Mouse (Mus musculus) mouse trophoblast stem cell (cell line): Measurements from ENCODE around the gene Kcnk5.

Experiments used
- in situ Hi-C, 2 experiments: fragments of 300-500 bp; cut with MseI, MboI; formaldehyde crosslinking; loops; 2 replicates in 1 of 2; 3 replicates in 1 of 2; pipeline ENCODE4 v1.15.1; 2025

The Kcnk5 gene

DNA sequence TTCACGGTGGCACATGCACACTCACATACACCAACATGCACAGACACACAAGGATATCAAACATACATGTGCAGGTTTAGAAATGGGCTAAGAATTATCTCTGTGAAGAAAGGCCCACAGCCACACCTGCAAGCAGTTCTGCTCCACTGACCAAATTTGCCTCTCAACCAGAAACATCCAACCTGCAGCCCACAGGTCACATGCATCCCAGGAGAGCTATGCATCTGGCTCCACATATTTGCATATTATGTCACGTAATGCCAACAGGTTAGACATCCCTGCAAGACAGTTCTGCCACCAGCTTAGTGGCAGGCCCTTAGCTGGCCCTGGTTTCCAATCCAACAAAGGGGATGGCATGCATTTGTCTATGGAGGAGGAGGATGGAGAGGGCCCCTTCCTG, 13.6 kb downstream of the Kcnk5 start:
- in situ Hi-C loops: no loop called here

DNA sequence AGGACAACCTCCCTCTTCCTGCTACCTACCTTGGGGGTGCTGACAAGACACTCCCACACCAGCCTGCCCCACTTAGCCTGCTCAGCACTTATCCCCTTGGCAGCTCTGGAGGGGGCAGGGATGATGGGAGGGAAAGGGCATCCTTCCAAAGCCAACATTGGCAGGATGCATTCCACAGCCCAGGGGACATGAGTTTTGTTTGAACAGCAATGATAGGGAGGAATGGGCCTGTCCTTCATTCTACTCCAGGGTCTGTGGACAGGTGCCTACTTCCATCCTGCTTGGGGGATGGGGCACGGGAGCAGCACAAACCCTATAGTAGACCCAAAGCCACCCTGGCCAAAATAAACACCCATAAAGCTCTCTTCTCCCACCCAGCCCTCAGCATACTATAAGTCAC, 16.2 kb downstream of the Kcnk5 start:
- in situ Hi-C loops: no loop called here

GRCm38 (mm10) chr14:20164438-20164837, 17.2 kb downstream of the Kcnk5 start:
- in situ Hi-C loops: no loop called here

GRCm38 (mm10) chr14:20162686-20163085, 18.9 kb downstream of the Kcnk5 start:
- in situ Hi-C loops: no loop called here

GRCm38 (mm10) chr14:20158727-20159681, 22.6 kb downstream of the Kcnk5 start:
- in situ Hi-C loops: no loop called here

DNA sequence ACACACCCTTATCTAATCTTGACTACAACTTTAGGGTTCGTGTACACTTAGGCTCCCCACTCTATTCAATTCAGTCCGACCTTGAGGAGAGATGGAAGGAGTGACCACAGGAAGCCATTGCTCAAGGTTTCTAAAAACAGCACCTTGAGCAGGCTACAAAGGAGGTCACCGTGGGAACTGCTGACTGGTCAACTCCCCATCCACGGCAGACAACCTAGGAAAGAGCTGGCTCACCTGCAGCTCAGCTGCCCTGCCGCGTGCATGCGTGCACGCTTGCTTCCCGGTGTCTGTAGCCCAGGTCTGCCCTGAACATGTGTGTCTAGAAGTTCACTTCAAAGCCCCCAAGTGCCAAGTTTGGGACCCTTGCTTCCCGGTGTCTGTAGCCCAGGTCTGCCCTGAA, 24.0 kb downstream of the Kcnk5 start:
- in situ Hi-C loops: no loop called here

GRCm38 (mm10) chr14:20155718-20156117, 25.9 kb downstream of the Kcnk5 start:
- in situ Hi-C loops: no loop called here

DNA sequence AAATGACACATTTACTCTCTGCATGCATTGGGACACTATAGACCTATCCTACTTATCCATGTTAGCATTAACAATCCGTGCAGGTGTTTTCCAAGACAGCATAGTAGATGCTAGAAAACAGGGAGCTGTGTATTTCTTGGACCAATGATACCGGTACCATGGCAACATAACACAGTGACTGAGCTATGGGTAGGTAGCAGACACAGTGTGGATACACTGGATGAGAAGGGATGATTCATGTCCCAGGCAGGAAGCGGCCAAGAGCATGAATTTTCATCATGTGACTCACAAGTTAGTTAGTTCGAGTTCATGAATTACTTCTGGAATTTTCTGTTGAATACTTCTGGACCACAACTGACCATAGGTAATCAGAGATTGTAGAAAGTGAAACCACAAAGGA, 26.7 kb downstream of the Kcnk5 start:
- in situ Hi-C loops: no loop called here

DNA sequence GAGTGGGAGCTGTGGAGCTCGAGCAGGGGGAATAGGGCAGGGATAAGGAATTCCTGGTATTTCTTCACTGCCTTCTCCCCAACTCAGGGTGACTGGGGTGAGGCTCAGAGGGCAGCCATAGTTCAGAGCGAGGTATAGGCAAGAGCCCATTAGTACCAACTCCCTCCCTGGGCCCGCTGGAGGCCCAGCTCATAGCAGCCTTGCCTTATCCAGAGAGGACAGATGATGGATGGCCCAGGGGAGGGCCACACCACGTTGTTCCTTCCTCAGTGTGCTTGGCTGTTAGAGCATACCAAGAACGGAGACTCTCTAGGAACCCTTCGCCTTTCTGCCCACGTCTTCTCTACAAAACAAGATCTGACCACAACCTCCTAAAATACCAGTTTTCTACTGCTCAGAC, 27.4 kb downstream of the Kcnk5 start:
- in situ Hi-C loops: no loop called here

- in situ Hi-C loops: no loop called here
Measured at GRCm38 (mm10) chr14:20149127-20150080, 32.2 kb downstream of the Kcnk5 start.

DNA sequence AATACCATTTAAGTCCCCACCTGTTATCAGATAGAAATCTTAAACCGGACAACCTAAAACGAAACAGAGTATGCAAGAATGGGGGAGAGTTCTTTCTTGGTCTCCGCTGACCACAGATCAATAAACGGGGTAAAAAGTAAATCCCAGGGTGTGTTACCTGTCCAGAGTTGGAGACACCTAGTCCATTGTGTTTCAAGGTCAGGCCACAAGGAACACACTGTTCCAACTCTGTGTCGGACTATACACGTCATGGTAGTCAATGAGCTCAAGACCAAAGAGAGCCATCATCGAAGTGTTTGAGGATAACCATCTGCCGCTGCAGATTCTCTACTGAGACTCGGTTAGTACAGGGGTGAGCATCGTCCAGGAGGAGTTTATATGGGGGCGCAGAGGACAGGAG, 33.1 kb downstream of the Kcnk5 start:
- in situ Hi-C loops: no loop called here

- in situ Hi-C loops: no loop called here
Measured at GRCm38 (mm10) chr14:20147854-20148253, 33.8 kb downstream of the Kcnk5 start.

GRCm38 (mm10) chr14:20144093-20144492, 37.5 kb downstream of the Kcnk5 start:
- in situ Hi-C loops: no loop called here

DNA sequence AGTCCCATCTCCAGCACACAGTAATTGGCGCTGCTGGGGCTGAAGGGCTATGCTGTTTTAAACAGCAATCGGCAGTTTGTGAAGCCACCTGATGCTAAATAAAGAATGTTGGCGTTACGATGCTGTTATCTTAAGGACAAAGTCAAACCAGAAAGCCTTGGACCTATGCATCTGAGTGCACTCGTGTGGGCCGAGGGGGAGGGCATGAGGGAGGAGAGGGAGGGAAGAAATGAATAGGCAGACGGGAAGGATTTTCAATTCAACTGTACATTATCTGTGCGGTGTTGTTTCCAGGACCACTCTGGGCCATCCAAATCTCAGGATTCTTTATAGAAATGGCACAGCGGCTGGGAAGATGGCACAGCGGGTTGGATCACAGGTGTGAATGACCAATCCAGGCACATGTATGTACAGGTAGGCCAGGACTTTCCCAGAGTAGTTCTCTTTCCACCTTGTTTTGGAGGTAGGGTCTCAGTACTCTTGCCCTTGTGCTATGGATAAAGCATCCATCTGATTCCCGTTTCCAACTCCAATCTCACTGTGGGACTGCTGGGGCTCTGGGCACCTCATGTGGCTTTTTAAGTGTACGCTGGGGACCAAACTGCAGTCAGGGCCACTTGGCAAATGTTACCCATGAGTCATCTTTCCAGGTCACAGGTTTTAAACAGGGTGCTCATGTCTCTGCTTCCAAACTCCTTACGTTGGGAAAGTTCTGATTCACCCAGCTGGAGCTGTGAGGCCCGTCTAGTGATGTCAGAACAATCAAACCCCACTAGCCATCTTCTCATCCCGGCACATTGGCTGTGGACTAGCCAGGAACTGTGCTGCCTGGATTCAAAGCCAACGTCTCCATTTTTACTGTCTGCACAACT, 42.9 kb downstream of the Kcnk5 start, which contains the start of gene Saysd1:
Gene Saysd1, minus strand, starts transcription at position 51 of the 872 bp plus-strand sequence.
- in situ Hi-C loops: no loop called here

- in situ Hi-C loops: no loop called here
Measured at GRCm38 (mm10) chr14:20134965-20135671, 46.5 kb downstream of the Kcnk5 start.

DNA sequence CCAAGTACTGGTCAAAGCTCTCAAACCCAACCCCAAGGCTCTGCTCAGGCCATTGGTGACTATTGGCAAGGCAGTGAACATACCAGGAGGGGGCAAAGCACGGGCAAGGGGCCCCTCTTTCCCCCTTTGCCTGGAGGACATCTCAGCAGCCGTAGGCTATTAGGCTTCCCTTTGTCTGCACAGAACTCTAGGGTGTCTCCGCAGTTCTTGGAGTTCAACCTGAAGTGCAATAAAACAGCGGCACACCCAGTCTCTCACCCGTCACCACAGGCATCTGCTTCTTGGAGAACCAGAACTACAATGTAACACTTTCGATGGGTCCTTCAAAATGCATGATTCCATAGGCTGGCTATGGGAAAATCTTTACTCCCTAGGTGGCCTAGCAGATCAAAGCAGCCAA, 53.4 kb downstream of the Kcnk5 start:
- in situ Hi-C loops: no loop called here

DNA sequence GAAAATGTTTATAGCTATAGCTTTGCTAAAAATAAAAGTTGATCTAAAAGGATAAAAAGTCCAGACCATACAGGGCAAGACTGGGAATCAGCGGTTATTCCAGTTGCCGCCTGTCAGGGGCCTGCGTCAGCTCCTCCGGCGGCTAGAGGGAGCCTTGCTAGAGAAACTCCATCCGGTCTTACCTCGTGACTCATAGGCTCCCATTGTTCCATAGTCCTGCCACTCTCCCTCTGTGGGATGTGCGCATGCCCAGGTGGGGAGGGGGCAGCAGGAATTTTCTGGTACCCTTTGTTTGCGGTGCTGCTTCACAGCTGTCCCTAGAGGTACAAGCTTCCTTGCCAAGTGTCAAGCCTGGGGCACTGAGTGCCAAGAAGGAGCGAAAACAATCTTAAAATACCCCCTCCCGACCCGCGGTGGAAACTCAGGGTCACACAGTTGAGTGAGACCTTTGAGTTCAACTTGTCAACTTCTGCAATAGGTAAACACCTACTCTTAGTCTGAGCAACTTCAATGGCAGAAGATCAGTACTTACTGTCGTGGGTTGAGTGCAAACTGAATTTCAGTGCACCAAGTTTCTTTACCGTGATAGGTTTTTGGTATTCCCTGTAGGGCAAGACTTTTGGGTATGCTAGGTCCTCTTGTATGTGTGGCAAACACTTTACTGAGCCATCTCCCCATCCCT, 54.1 kb downstream of the Kcnk5 start:
- in situ Hi-C loops: no loop called here

DNA sequence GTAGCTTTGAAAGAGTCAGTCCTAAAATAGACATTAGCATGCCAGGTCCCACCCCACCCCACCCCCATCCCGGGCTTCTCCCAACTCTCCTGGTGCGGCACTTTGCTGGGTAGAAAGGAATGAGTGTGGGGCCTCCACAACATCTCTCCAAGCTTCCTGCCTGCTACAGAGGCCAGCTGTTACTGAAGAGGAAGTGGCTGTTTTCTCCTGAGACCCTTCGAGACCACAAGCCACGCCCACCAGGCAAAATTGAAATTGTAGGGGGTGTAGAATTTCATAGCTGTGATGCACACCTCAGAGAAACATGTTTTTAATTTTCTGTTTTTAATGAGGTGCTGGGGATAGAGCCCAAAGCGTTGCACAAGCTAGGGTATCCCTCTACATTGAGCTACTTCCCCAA, 60.7 kb downstream of the Kcnk5 start:
- in situ Hi-C loops: no loop called here

DNA sequence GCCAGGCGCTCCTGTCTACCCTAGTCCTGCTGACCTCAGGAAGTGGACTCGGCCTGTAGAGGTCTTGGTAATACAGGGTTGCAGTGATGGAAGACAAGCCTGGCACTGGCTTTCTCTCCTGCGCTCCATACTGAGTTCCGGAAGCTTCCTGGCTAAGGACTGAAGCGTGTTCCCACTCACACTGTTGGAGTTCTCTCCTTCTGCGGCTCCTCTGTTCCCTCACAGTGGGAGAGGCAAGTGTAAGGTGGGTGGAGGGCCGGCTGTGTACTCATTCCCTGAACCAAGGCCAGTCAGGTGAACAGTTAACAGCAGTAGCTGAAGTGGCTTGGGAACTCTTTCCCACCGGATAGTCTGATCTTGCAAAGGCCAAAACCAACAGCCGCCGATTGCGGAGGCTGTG, 61.6 kb downstream of the Kcnk5 start:
- in situ Hi-C loops: no loop called here

- in situ Hi-C loops: no loop called here
Measured at GRCm38 (mm10) chr14:20116149-20116605, 65.4 kb downstream of the Kcnk5 start.
